Mouse (Mus musculus) forebrain, embryonic 11.5 days (tissue): Measurements from ENCODE around the gene Sdhb. TPM values are rescaled to one million over a fixed set of nuclear protein-coding genes. Genes with fewer than 3 reads are reported as not detected.

Experiments used
- polyA plus RNA-seq: library from polyadenylated mRNA; unstranded; fragments of >200 nt; fragmentation: Nextera tagmentation; extraction: Ambion mirVana; gene quantifications from 2 replicates; pipeline ENCODE4 v1.2.1, GENCODE M21; 2014

The Sdhb gene
- polyA plus RNA-seq, 1 experiment from 2014 or later: 375 TPM

Other genes starting within 250 kb of the Sdhb start
- 0.08 TPM in 1 of 2 replicates, not detected in the other for gene Padi6, start 218.6 kb upstream of the Sdhb start, polyA plus RNA-seq
- gene Padi4, start 187.0 kb upstream of the Sdhb start, polyA plus RNA-seq: 1.8 and 2.0 TPM in 2 replicates
- not detected in 2 replicates for gene Padi3, start 150.6 kb upstream of the Sdhb start, polyA plus RNA-seq
- 0.12 TPM in 1 of 2 replicates, not detected in the other for gene Padi1, start 115.4 kb upstream of the Sdhb start, polyA plus RNA-seq
- 0.23 and 1.3 TPM in 2 replicates for gene Padi2, start 54.9 kb upstream of the Sdhb start, polyA plus RNA-seq
- gene Atp13a2, start 25.7 kb downstream of the Sdhb start, polyA plus RNA-seq: 51.2 and 54.9 TPM in 2 replicates
- gene Mfap2, start 49.2 kb downstream of the Sdhb start, polyA plus RNA-seq: 263 and 298 TPM in 2 replicates
- 14.3 and 15.3 TPM in 2 replicates for gene Crocc, start 99.3 kb downstream of the Sdhb start, polyA plus RNA-seq
- 50.0 and 51.2 TPM in 2 replicates for gene Necap2, start 117.2 kb downstream of the Sdhb start, polyA plus RNA-seq
- gene Spata21, start 127.1 kb downstream of the Sdhb start, polyA plus RNA-seq: not detected in 2 replicates
- 22.9 and 26.1 TPM in 2 replicates for gene Szrd1, start 178.6 kb downstream of the Sdhb start, polyA plus RNA-seq
- gene Fbxo42, start 186.7 kb downstream of the Sdhb start, polyA plus RNA-seq: 30.8 and 31.6 TPM in 2 replicates